In the genomic region with DNA sequence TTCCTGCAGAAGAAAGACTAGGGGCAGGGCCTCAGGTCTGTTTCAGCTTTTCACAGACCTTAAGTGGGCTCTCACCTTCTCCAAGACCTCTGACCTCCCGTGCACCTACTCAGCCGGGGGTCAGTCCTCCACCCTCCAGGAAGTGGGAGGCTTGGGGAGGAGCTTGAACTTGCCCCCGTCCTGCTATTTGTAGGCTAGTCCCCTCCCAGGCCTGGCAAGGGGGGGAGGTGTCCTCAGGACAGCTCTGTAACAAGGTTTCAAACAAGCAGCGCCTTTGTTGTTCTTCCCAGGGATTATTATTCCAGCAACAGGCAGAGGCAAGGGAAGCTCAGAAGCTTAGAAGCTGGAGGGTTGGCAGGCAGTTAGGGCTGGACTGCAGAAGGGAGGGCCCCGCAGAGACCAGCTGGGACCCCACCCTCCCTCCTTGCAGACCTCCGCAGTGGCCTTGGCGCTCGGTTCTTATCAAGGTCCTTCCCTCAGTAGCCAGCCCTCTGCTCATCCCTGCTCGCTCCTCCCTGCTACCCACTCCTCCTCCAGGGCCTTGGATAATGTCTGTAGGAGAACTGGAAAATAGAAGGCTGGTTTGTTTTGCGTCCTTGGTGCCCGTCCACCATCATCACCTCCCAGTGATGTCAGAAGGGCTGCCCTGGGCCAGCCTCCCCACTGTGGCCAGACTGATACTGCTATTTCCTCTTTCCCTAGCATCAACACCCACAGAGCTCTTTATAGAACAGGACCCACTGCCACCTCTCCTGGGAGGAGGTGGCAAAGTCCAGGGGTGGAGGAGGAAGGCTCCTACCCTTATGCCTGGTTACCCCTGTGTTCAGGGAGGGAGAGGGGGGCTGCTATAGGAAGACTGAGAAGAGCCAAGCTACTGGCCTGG, we compare ENCODE assay signal across 10 mouse cellular contexts. TPM values are rescaled to one million over a fixed set of nuclear protein-coding genes. Genes with fewer than 3 reads are reported as not detected.
DNase-seq lines count a peak whose midpoint lies in the region; ATAC-seq and TF ChIP-seq lines count a peak whose summit lies in the region.
"Had no signal": no experiment of that assay in that cellular context is flagged by ENCODE, and none has a peak within 500 bp of the region (broad histone marks: within the 10 kb centered on the region; RNA-seq: fewer than 3 reads in every experiment).

No protein-coding gene starts in this region.

- H3K4me3 ChIP-seq in thymus, adult 2 months (ENCODE audit: control insufficient read depth, insufficient read depth, low read length), result no peak overlapping the region
- H3K4me3 ChIP-seq: erythroblast, embryonic 14.5 days had no signal

- H3K4me1 ChIP-seq in thymus, adult 2 months (replicated peaks; ENCODE audit: control insufficient read depth, insufficient read depth, low read length), result peaks cover 13% of the 10 kb centered on the region

- no peak for TF ChIP-seq POLR2A in thymus, adult 2 months (IDR thresholded peaks at IDR 0.05; ENCODE audit: control insufficient read depth, extremely low read depth, insufficient read depth, low read length, poor library complexity)

- WGBS in thymus, adult 2 months, result 58% methylated on average over 11 of the region's 11 CpGs

- H3K27ac ChIP-seq in thymus, adult 2 months (ENCODE audit: control insufficient read depth, insufficient read depth, low read length), result no peak overlapping the region
- H3K27ac ChIP-seq: macrophage had no signal

- DNase-seq in gastrocnemius, adult 18-20 months (ENCODE audit: low spot score), result peak; percentile 29
- DNase-seq in gastrocnemius, adult 8-10 months (ENCODE audit: low spot score in 2 of 2), result no peak
- DNase-seq in ovary, postnatal 36 days (ENCODE audit: low spot score), result peak; percentile 82
- no peak for DNase-seq in ovary, postnatal 10 days (ENCODE audit: low spot score)
- peak; percentile 43 for DNase-seq in heart, postnatal 4 days
- DNase-seq in thymus, adult 2 months, result no peak
- no peak for DNase-seq in layer of hippocampus, adult 18-20 months (ENCODE audit: low spot score in 2 of 2)

- TF ChIP-seq CTCF in thymus, adult 2 months (IDR thresholded peaks at IDR 0.05; ENCODE audit: borderline replicate concordance, control insufficient read depth, extremely low read depth, insufficient read depth, low read length, poor library complexity), result no peak

- peaks cover 14% of the 10 kb centered on the region for H3K27me3 ChIP-seq in thymus, adult 2 months (ENCODE audit: control insufficient read depth, insufficient read depth, low read length)

- ATAC-seq in activated CD4-positive, CD25-positive, alpha-beta regulatory T cell, adult 4 months, result no peak

- H3K36me3 ChIP-seq in thymus, adult 2 months (ENCODE audit: control insufficient read depth, insufficient read depth, low read length), result no peaks in the 10 kb centered on the region

RNA-seq across cellular contexts. Expression of a gene that starts 4.5 kb away (rescaled TPM):
- total RNA-seq in gastrocnemius, adult 18-20 months (2021), result under 1 TPM; 0.17 to 0.34 TPM
- total RNA-seq in gastrocnemius, adult 8-10 months (2022), result under 1 TPM in 3 of 4 experiments, not detected in 1; 0.15 to 0.64 (median 0.40) TPM
- under 1 TPM; 0.83 to 0.93 TPM for total RNA-seq in heart, postnatal 4 days (2021)
- polyA plus RNA-seq in thymus, adult 2 months (2012; rRNA removed), result 0.18 and 0.80 TPM in 2 replicates
- 1 to 10 TPM; 1.0 to 2.1 TPM for total RNA-seq in layer of hippocampus, adult 18-20 months (2021)
- under 1 TPM in 1 of 2 experiments, not detected in 1; 0.20 TPM for polyA plus RNA-seq in activated CD4-positive, CD25-positive, alpha-beta regulatory T cell, adult 4 months (2017; shearing (Covaris generic))
- polyA plus RNA-seq: erythroblast, embryonic 14.5 days; macrophage had no signal

RNA-seq across cellular contexts. Expression of a gene that starts 17.5 kb away (rescaled TPM):
- under 1 TPM in 1 of 2 experiments, not detected in 1; 0.46 TPM for total RNA-seq in gastrocnemius, adult 18-20 months (2021)
- total RNA-seq in gastrocnemius, adult 8-10 months (2022), result not detected
- total RNA-seq in heart, postnatal 4 days (2021), result under 1 TPM in 1 of 2 experiments, not detected in 1; 0.16 TPM
- 0.22 and 0.65 TPM in 2 replicates for polyA plus RNA-seq in thymus, adult 2 months (2012; rRNA removed)
- under 1 TPM in 1 of 2 experiments, not detected in 1; 0.20 TPM for total RNA-seq in layer of hippocampus, adult 18-20 months (2021)
- not detected for polyA plus RNA-seq in activated CD4-positive, CD25-positive, alpha-beta regulatory T cell, adult 4 months (2017; shearing (Covaris generic))
- polyA plus RNA-seq: erythroblast, embryonic 14.5 days; macrophage had no signal

RNA-seq across cellular contexts. Expression of a gene that starts 46.2 kb away (rescaled TPM):
- not detected for total RNA-seq in gastrocnemius, adult 18-20 months (2021)
- not detected for total RNA-seq in gastrocnemius, adult 8-10 months (2022)
- total RNA-seq in heart, postnatal 4 days (2021), result not detected
- polyA plus RNA-seq in thymus, adult 2 months (2012; rRNA removed), result 0.37 TPM in 1 of 2 replicates, not detected in the other
- not detected for total RNA-seq in layer of hippocampus, adult 18-20 months (2021)
- not detected for polyA plus RNA-seq in activated CD4-positive, CD25-positive, alpha-beta regulatory T cell, adult 4 months (2017; shearing (Covaris generic))
- polyA plus RNA-seq: erythroblast, embryonic 14.5 days; macrophage had no signal

RNA-seq across cellular contexts. Expression of a gene that starts 56.3 kb away (rescaled TPM):
- 10 to 100 TPM in 1 of 2 experiments, 1 to 10 TPM in 1; 6.2 to 11.5 TPM for total RNA-seq in gastrocnemius, adult 18-20 months (2021)
- 1 to 10 TPM; 4.0 to 8.7 (median 6.7) TPM for total RNA-seq in gastrocnemius, adult 8-10 months (2022)
- 10 to 100 TPM; 29.8 to 32.4 TPM for total RNA-seq in heart, postnatal 4 days (2021)
- 17.2 and 22.1 TPM in 2 replicates for polyA plus RNA-seq in thymus, adult 2 months (2012; rRNA removed)
- total RNA-seq in layer of hippocampus, adult 18-20 months (2021), result 1 to 10 TPM; 7.4 to 7.9 TPM
- polyA plus RNA-seq in activated CD4-positive, CD25-positive, alpha-beta regulatory T cell, adult 4 months (2017; shearing (Covaris generic)), result not detected

RNA-seq across cellular contexts. Expression of a gene that starts 58.2 kb away (rescaled TPM):
- total RNA-seq in gastrocnemius, adult 18-20 months (2021), result not detected
- not detected for total RNA-seq in gastrocnemius, adult 8-10 months (2022)
- total RNA-seq in heart, postnatal 4 days (2021), result not detected
- 0.07 TPM in 1 of 2 replicates, not detected in the other for polyA plus RNA-seq in thymus, adult 2 months (2012; rRNA removed)
- not detected for total RNA-seq in layer of hippocampus, adult 18-20 months (2021)
- polyA plus RNA-seq in activated CD4-positive, CD25-positive, alpha-beta regulatory T cell, adult 4 months (2017; shearing (Covaris generic)), result not detected
- polyA plus RNA-seq: erythroblast, embryonic 14.5 days; macrophage had no signal

Comparison
In these comparisons a context has a peak if more than half of its experiments do, and no peak if none do; other contexts are left out.
1. DNase-seq: peak in gastrocnemius, adult 18-20 months (single experiment), ovary, postnatal 36 days (single experiment) and heart, postnatal 4 days (single experiment); none in gastrocnemius, adult 8-10 months (0 of 2), ovary, postnatal 10 days (single experiment), thymus, adult 2 months (single experiment) and layer of hippocampus, adult 18-20 months (0 of 2).